Mouse (Mus musculus) hindbrain, embryonic 16.5 days (tissue): ENCODE results near the gene Ino80. TPM values are rescaled to one million over a fixed set of nuclear protein-coding genes. Genes with fewer than 3 reads are reported as not detected.

Source experiments
- ATAC-seq: fragments of 200-750 bp; cut with Nextera tagmentation; 2 replicates; pipeline ENCODE4 v1.8.0; 2017; ENCODE audit warnings: moderate TSS enrichment, moderate library complexity
- H3K27ac ChIP-seq: fragments of 300-500 bp; sonication (generic); 2 replicates; pipeline ENCODE4 v1.5.1; 2014; ENCODE audit warnings: low read depth, mild to moderate bottlenecking, control low read depth, low read length, moderate library complexity
- H3K27me3 ChIP-seq: fragments of 300-500 bp; sonication (generic); replicated peaks from 2 replicates; pipeline ENCODE4 v1.6.1; 2014; ENCODE audit warnings: low read length; ENCODE audit not compliant: control insufficient read depth, insufficient read depth
- H3K36me3 ChIP-seq: fragments of 300-500 bp; sonication (generic); 2 replicates; pipeline ENCODE4 v1.6.1; 2014; ENCODE audit warnings: mild to moderate bottlenecking, low read length, moderate library complexity, mixed read lengths; ENCODE audit not compliant: control insufficient read depth, insufficient read depth
- H3K4me1 ChIP-seq: fragments of 300-500 bp; sonication (generic); 2 replicates; pipeline ENCODE4 v1.6.1; 2014; ENCODE audit warnings: low read depth, low read length; ENCODE audit not compliant: control insufficient read depth, insufficient read depth
- H3K4me2 ChIP-seq: fragments of 300-500 bp; sonication (generic); 2 replicates; pipeline ENCODE4 v1.6.1; 2014; ENCODE audit warnings: mild to moderate bottlenecking, low read length, control low read depth, moderate library complexity
- H3K4me3 ChIP-seq: fragments of 300-500 bp; sonication (generic); 2 replicates; pipeline ENCODE4 v1.5.1; 2014; ENCODE audit warnings: mild to moderate bottlenecking, low read length, control low read depth, moderate library complexity
- H3K9ac ChIP-seq: fragments of 300-500 bp; sonication (generic); 2 replicates; pipeline ENCODE4 v1.6.1; 2014; ENCODE audit warnings: low read depth, mild to moderate bottlenecking, control low read depth, low read length, moderate library complexity
- H3K9me3 ChIP-seq: fragments of 300-500 bp; sonication (generic); 2 replicates; pipeline ENCODE4 v1.6.1; 2014; ENCODE audit warnings: mild to moderate bottlenecking, low read length, moderate library complexity; ENCODE audit not compliant: control insufficient read depth
- WGBS: fragments of 180-500 bp; shearing (Covaris S2); extraction: QIAGEN DNeasy Blood & Tissue Kit; methylation state at CpG from one replicate; pipeline ENCODE4 v1.1.7; 2014; 5-methylcytosine and 5-hydroxymethylcytosine counted together
- polyA plus RNA-seq: library from polyadenylated mRNA; unstranded; fragments of >200 nt; fragmentation: Nextera tagmentation; extraction: Ambion mirVana; gene quantifications from 2 replicates; pipeline ENCODE4 v1.2.1, GENCODE M21; 2015

Ino80 gene
- polyA plus RNA-seq, 1 experiment from 2014 or later, result 2.8 TPM

GRCm38 (mm10) chr2:119334135-119334534, 143.4 kb downstream of the Ino80 start:
- Histone ChIP-seq H3K36me3 (no peaks in the 10 kb centered on the region), H3K9me3 (no peaks in the 10 kb centered on the region), H3K27ac (no peak overlapping the region), H3K9ac (no peak overlapping the region), H3K4me2 (no peak overlapping the region), H3K27me3 (peaks cover 29% of the 10 kb centered on the region), H3K4me3 (no peak overlapping the region), H3K4me1 (peaks cover 14% of the 10 kb centered on the region)
- no peak for ATAC-seq
- 65% methylated on average over 1 of the region's 1 CpGs for WGBS

- no peak for ATAC-seq
- no peak overlapping the region for H3K27ac ChIP-seq
- no peaks in the 10 kb centered on the region for H3K9me3 ChIP-seq
- 68% methylated on average over 24 of the region's 24 CpGs for WGBS
- H3K4me2 ChIP-seq, result no peak overlapping the region
- peaks cover 11% of the 10 kb centered on the region for H3K4me1 ChIP-seq
- peaks cover 42% of the 10 kb centered on the region for H3K27me3 ChIP-seq
- no peak overlapping the region for H3K4me3 ChIP-seq
- no peaks in the 10 kb centered on the region for H3K36me3 ChIP-seq
- no peak overlapping the region for H3K9ac ChIP-seq
These were observed 145.3 kb downstream of the Ino80 start for GRCm38 (mm10) chr2:119332177-119332661.

DNA sequence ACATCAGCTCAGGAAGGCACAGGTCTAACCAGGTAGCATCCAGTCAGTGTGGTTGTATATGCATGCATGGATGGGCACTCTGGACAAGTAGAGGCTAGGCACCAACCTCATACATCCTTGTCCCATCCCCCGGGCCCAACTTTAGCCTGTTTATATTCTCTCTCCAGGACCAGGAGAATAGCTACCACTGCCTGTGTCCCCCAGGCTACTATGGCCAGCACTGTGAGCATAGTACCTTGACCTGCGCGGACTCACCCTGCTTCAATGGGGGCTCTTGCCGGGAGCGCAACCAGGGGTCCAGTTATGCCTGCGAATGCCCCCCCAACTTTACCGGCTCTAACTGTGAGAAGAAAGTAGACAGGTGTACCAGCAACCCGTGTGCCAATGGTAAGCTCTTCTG, 146.7 kb downstream of the Ino80 start:
- WGBS, result 93% methylated on average over 8 of the region's 8 CpGs
- H3K36me3 ChIP-seq, result no peaks in the 10 kb centered on the region
- H3K27ac ChIP-seq, result no peak overlapping the region
- no peak for ATAC-seq
- H3K9ac ChIP-seq, result no peak overlapping the region
- H3K4me2 ChIP-seq, result no peak overlapping the region
- no peak overlapping the region for H3K4me3 ChIP-seq
- H3K4me1 ChIP-seq, result peaks cover 19% of the 10 kb centered on the region
- H3K27me3 ChIP-seq, result peaks cover 42% of the 10 kb centered on the region
- no peaks in the 10 kb centered on the region for H3K9me3 ChIP-seq

- WGBS, result 41% methylated on average over 3 of the region's 3 CpGs
- no peak overlapping the region for H3K9ac ChIP-seq
- ATAC-seq, result peak; percentile 35; the same call in 1 of the 2 replicates
- H3K4me1 ChIP-seq, result peaks cover 34% of the 10 kb centered on the region
- no peak overlapping the region for H3K4me2 ChIP-seq
- no peaks in the 10 kb centered on the region for H3K9me3 ChIP-seq
- H3K27me3 ChIP-seq, result peaks cover 46% of the 10 kb centered on the region
- H3K4me3 ChIP-seq, result no peak overlapping the region
- peak overlapping the region; percentile 27; the same call in 1 of the 2 replicates for H3K27ac ChIP-seq
- H3K36me3 ChIP-seq, result no peaks in the 10 kb centered on the region
These were observed 148.2 kb downstream of the Ino80 start for GRCm38 (mm10) chr2:119329123-119329817.

GRCm38 (mm10) chr2:119328546-119328945, 148.9 kb downstream of the Ino80 start:
- Histone ChIP-seq H3K27ac (no peak overlapping the region), H3K9ac (no peak overlapping the region), H3K4me3 (no peak overlapping the region), H3K9me3 (no peaks in the 10 kb centered on the region), H3K36me3 (no peaks in the 10 kb centered on the region), H3K4me1 (peaks cover 40% of the 10 kb centered on the region), H3K4me2 (peak overlapping the region; percentile 82; the same call in 1 of the 2 replicates), H3K27me3 (peaks cover 52% of the 10 kb centered on the region)
- ATAC-seq, result no peak
- WGBS, result 38% methylated on average over 5 of the region's 5 CpGs

GRCm38 (mm10) chr2:119327942-119328526, 149.5 kb downstream of the Ino80 start:
- peak overlapping the region; percentile 82 for H3K4me2 ChIP-seq
- 12% methylated on average over 11 of the region's 11 CpGs for WGBS
- H3K9ac ChIP-seq, result no peak overlapping the region
- no peak overlapping the region for H3K27ac ChIP-seq
- H3K27me3 ChIP-seq, result peaks cover 56% of the 10 kb centered on the region
- H3K4me1 ChIP-seq, result peaks cover 40% of the 10 kb centered on the region
- peak overlapping the region; percentile 52; the same call in 1 of the 2 replicates for H3K4me3 ChIP-seq
- no peak for ATAC-seq
- no peaks in the 10 kb centered on the region for H3K36me3 ChIP-seq
- no peaks in the 10 kb centered on the region for H3K9me3 ChIP-seq

GRCm38 (mm10) chr2:119327102-119327480, 150.4 kb downstream of the Ino80 start:
- Histone ChIP-seq H3K27me3 (peaks cover 59% of the 10 kb centered on the region), H3K36me3 (no peaks in the 10 kb centered on the region), H3K4me3 (peak overlapping the region; percentile 52), H3K9ac (peak overlapping the region; percentile 70), H3K9me3 (no peaks in the 10 kb centered on the region), H3K4me2 (peak overlapping the region; percentile 82), H3K4me1 (peaks cover 48% of the 10 kb centered on the region), H3K27ac (no peak overlapping the region)
- ATAC-seq, result 0 out of 2 replicates have a peak, but pooled peaks have one; percentile 1
- WGBS, result under 1% methylated on average over 30 of the region's 30 CpGs

- H3K27me3 ChIP-seq, result peaks cover 58% of the 10 kb centered on the region
- H3K4me3 ChIP-seq, result peak overlapping the region; percentile 52
- H3K36me3 ChIP-seq, result no peaks in the 10 kb centered on the region
- no peaks in the 10 kb centered on the region for H3K9me3 ChIP-seq
- under 1% methylated on average over 61 of the region's 61 CpGs for WGBS
- H3K4me2 ChIP-seq, result peak overlapping the region; percentile 82
- H3K9ac ChIP-seq, result peak overlapping the region; percentile 70
- ATAC-seq, result no peak
- H3K27ac ChIP-seq, result peak overlapping the region; percentile 16; the same call in 1 of the 2 replicates
- H3K4me1 ChIP-seq, result peaks cover 52% of the 10 kb centered on the region
These were observed 151.1 kb downstream of the Ino80 start for GRCm38 (mm10) chr2:119326161-119327101.
